Mouse (Mus musculus) C2C12 (cell line): ENCODE results near the gene Dnajc17.

Experiments used
- CTCF ChIP-seq: IDR thresholded peaks from one replicate; pipeline ENCODE4 v1.5.1; 2011; ENCODE audit not compliant: control insufficient read depth, insufficient read depth, insufficient read length
- MAX ChIP-seq: IDR thresholded peaks from one replicate; pipeline ENCODE4 v1.6.1; 2011; ENCODE audit warnings: mild to moderate bottlenecking, control low read depth

DNA sequence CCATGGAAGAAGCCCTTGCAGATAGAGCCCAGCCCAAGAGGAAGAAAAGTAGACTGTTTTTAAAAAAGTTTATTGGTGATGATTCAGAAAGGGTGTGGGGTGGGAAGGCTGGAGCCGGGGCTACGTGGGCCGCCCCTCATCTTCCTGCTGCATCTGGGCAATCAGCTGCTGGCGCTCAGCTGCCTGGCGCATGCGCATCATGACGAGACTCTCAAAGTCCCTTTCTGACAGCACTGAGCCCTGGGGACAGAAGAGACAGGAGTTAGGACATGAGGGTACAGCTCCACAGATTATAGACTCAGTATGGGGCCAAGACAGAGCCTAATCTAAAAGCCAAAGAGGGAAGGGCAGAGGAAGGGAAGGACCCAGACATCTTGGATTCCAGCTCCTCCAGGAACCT is 36.1 kb downstream of the Dnajc17 start:
- no peak for TF ChIP-seq MAX
- no peak for TF ChIP-seq CTCF
